Mouse (Mus musculus) myocyte (in vitro differentiated cells): ENCODE data around the gene Defb25.

Source experiments
- CEBPB ChIP-seq: IDR thresholded peaks from 2 replicates; pipeline ENCODE4 v1.6.1; 2011; ENCODE audit warnings: mild to moderate bottlenecking, moderate library complexity; ENCODE audit not compliant: poor library complexity, insufficient read depth, severe bottlenecking
- E2F4 ChIP-seq: IDR thresholded peaks from one replicate; pipeline ENCODE4 v1.6.1; 2011; ENCODE audit warnings: mild to moderate bottlenecking, control low read depth, moderate library complexity; ENCODE audit not compliant: insufficient read depth
- MAX ChIP-seq: IDR thresholded peaks from one replicate; pipeline ENCODE4 v1.6.1; 2011; ENCODE audit warnings: low read depth, mild to moderate bottlenecking, control low read depth
- MYOD1 ChIP-seq, 3 experiments: IDR thresholded peaks; one replicate each; pipeline ENCODE4 v1.6.1; 2011; ENCODE audit warnings: control low read depth in 2 of 3, low read depth in 2 of 3, mild to moderate bottlenecking in 2 of 3, moderate library complexity in 1 of 3; ENCODE audit not compliant: insufficient read length in 2 of 3, control insufficient read depth in 1 of 3
- MYOG ChIP-seq, 3 experiments: IDR thresholded peaks; one replicate each; pipeline ENCODE4 v1.6.1; 2011; ENCODE audit warnings: control low read depth in 2 of 3, low read depth in 2 of 3, mild to moderate bottlenecking in 2 of 3; ENCODE audit not compliant: insufficient read length in 2 of 3, control insufficient read depth in 1 of 3, insufficient read depth in 1 of 3
- POLR2A ChIP-seq: IDR thresholded peaks from one replicate; pipeline ENCODE4 v1.6.1; 2011; ENCODE audit warnings: low read depth, mild to moderate bottlenecking, control low read depth, moderate library complexity; ENCODE audit not compliant: insufficient read length
- POLR2AphosphoS2 ChIP-seq: IDR thresholded peaks from one replicate; pipeline ENCODE4 v1.6.1; 2011; ENCODE audit warnings: low read depth, control low read depth; ENCODE audit not compliant: insufficient read length
- REST ChIP-seq: IDR thresholded peaks from one replicate; pipeline ENCODE4 v1.6.1; 2011; ENCODE audit warnings: mild to moderate bottlenecking, control low read depth, moderate library complexity; ENCODE audit not compliant: insufficient read depth, insufficient read length
- SRF ChIP-seq: IDR thresholded peaks from one replicate; pipeline ENCODE4 v1.6.1; 2011; ENCODE audit warnings: low read depth; ENCODE audit not compliant: control insufficient read depth, insufficient read length
- TCF12 ChIP-seq: IDR thresholded peaks from one replicate; pipeline ENCODE4 v1.6.1; 2011; ENCODE audit warnings: mild to moderate bottlenecking, control low read depth; ENCODE audit not compliant: poor library complexity, insufficient read depth, severe bottlenecking
- TCF3 ChIP-seq: IDR thresholded peaks from one replicate; pipeline ENCODE4 v1.6.1; 2011; ENCODE audit warnings: low read depth, control low read depth; ENCODE audit not compliant: insufficient read length
- USF1 ChIP-seq: IDR thresholded peaks from one replicate; pipeline ENCODE4 v1.6.1; 2011; ENCODE audit warnings: low read depth, mild to moderate bottlenecking, control low read depth, moderate library complexity

- TF ChIP-seq POLR2A (no peak), E2F4 (no peak), MYOD1 (IDR thresholded peaks at IDR 0.05; ENCODE audit: control insufficient read depth in 1 of 3, insufficient read length in 2 of 3, low read depth in 2 of 3) (no peak), TCF12 (no peak), MYOG (IDR thresholded peaks at IDR 0.05; ENCODE audit: control insufficient read depth in 1 of 3, insufficient read depth in 1 of 3, insufficient read length in 2 of 3, low read depth in 2 of 3) (no peak), MAX (no peak), USF1 (no peak), POLR2AphosphoS2 (no peak), SRF (no peak), CEBPB (no peak), TCF3 (no peak), REST (no peak)
Measured at GRCm38 (mm10) chr2:152588450-152588849, 34.4 kb downstream of the Defb25 start.
